Mouse (Mus musculus) heart, embryonic 12.5 days (tissue): Measurements from ENCODE around the gene Rtn1. TPM values are rescaled to one million over a fixed set of nuclear protein-coding genes. Genes with fewer than 3 reads are reported as not detected.

ENCODE experiments used
- ATAC-seq: fragments of 200-750 bp; cut with Nextera tagmentation; 2 replicates; pipeline ENCODE4 v1.8.0; 2017; ENCODE audit warnings: moderate TSS enrichment, moderate library complexity; ENCODE audit not compliant: insufficient number of reproducible peaks, low FRiP score
- H3K27ac ChIP-seq: fragments of 300-500 bp; sonication (generic); 2 replicates; pipeline ENCODE4 v1.5.1; 2016; ENCODE audit warnings: mild to moderate bottlenecking, moderate library complexity; ENCODE audit not compliant: poor library complexity, severe bottlenecking
- H3K27me3 ChIP-seq: fragments of 300-500 bp; sonication (generic); replicated peaks from 2 replicates; pipeline ENCODE4 v1.6.1; 2016; ENCODE audit warnings: mild to moderate bottlenecking, moderate library complexity
- H3K36me3 ChIP-seq: fragments of 300-500 bp; sonication (generic); 2 replicates; pipeline ENCODE4 v1.6.1; 2016; ENCODE audit warnings: mild to moderate bottlenecking, moderate library complexity
- H3K4me1 ChIP-seq: fragments of 300-500 bp; sonication (generic); replicated peaks from 2 replicates; pipeline ENCODE4 v1.6.1; 2016; ENCODE audit warnings: mild to moderate bottlenecking
- H3K4me2 ChIP-seq: fragments of 300-500 bp; sonication (generic); 2 replicates; pipeline ENCODE4 v1.6.1; 2016; ENCODE audit warnings: mild to moderate bottlenecking, moderate library complexity
- H3K4me3 ChIP-seq: fragments of 300-500 bp; sonication (generic); 2 replicates; pipeline ENCODE4 v1.5.1; 2016; ENCODE audit warnings: mild to moderate bottlenecking
- H3K9ac ChIP-seq: fragments of 300-500 bp; sonication (generic); 2 replicates; pipeline ENCODE4 v1.6.1; 2016; ENCODE audit warnings: mild to moderate bottlenecking, moderate library complexity
- H3K9me3 ChIP-seq: fragments of 300-500 bp; sonication (generic); replicated peaks from 2 replicates; pipeline ENCODE4 v1.6.1; 2016; ENCODE audit warnings: mild to moderate bottlenecking, moderate library complexity
- WGBS: fragments of 180-500 bp; shearing (Covaris S2); methylation state at CpG from one replicate; pipeline ENCODE4 v1.1.7; 2016; 5-methylcytosine and 5-hydroxymethylcytosine counted together
- polyA plus RNA-seq: library from polyadenylated mRNA; unstranded; fragments of >200 nt; fragmentation: Nextera tagmentation; extraction: Ambion mirVana; gene quantifications from 2 replicates; pipeline ENCODE4 v1.2.1, GENCODE M21; 2016

Gene Rtn1
- polyA plus RNA-seq, 1 experiment from 2014 or later: 18.4 TPM

DNA sequence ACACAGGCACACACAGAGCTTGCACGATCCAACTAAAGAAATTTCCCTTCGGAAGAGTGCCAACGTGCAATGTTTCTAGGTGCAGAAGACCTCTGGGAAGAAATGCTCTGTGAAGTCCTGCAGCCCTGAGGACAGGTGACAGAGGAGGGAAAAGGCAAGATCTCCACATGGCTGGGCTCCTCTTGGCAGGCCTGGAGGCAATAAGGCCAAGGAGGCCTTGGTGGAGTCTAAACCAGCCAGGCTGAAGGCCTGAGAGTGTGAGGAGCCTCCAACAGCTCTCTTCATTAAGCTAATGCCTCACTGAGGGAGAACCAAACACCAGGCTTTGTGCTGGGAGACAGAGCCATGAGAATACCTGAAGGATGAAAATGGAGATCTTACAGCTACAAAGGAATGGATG, 183.5 kb downstream of the Rtn1 start:
- H3K4me2 ChIP-seq: no peak overlapping the region
- H3K4me3 ChIP-seq: no peak overlapping the region
- no peak overlapping the region for H3K27ac ChIP-seq
- ATAC-seq: no peak
- 90% methylated on average over 3 of the region's 3 CpGs for WGBS
- no peaks in the 10 kb centered on the region for H3K9me3 ChIP-seq
- H3K4me1 ChIP-seq: no peaks in the 10 kb centered on the region
- H3K36me3 ChIP-seq: no peaks in the 10 kb centered on the region
- 0 out of 2 replicates have a peak, but pooled peaks cover 4% of the 10 kb centered on the region for H3K27me3 ChIP-seq
- no peak overlapping the region for H3K9ac ChIP-seq

- no peak overlapping the region for H3K4me2 ChIP-seq
- H3K9ac ChIP-seq: no peak overlapping the region
- no peaks in the 10 kb centered on the region for H3K4me1 ChIP-seq
- H3K9me3 ChIP-seq: no peaks in the 10 kb centered on the region
- H3K27me3 ChIP-seq: 0 out of 2 replicates have a peak, but pooled peaks cover 4% of the 10 kb centered on the region
- no peak overlapping the region for H3K27ac ChIP-seq
- ATAC-seq: no peak
- no peaks in the 10 kb centered on the region for H3K36me3 ChIP-seq
- WGBS: 84% methylated on average over 16 of the region's 16 CpGs
- no peak overlapping the region for H3K4me3 ChIP-seq
Observed at GRCm38 (mm10) chr12:72223557-72224102, 185.2 kb downstream of the Rtn1 start.

- H3K4me2 ChIP-seq: no peak overlapping the region
- no peaks in the 10 kb centered on the region for H3K36me3 ChIP-seq
- no peak overlapping the region for H3K27ac ChIP-seq
- WGBS: 41% methylated on average over 5 of the region's 5 CpGs
- H3K9ac ChIP-seq: no peak overlapping the region
- no peak for ATAC-seq
- H3K27me3 ChIP-seq: no peaks in the 10 kb centered on the region
- no peak overlapping the region for H3K4me3 ChIP-seq
- H3K9me3 ChIP-seq: no peaks in the 10 kb centered on the region
- H3K4me1 ChIP-seq: no peaks in the 10 kb centered on the region
Observed at GRCm38 (mm10) chr12:72213554-72213953, 195.3 kb downstream of the Rtn1 start.

DNA sequence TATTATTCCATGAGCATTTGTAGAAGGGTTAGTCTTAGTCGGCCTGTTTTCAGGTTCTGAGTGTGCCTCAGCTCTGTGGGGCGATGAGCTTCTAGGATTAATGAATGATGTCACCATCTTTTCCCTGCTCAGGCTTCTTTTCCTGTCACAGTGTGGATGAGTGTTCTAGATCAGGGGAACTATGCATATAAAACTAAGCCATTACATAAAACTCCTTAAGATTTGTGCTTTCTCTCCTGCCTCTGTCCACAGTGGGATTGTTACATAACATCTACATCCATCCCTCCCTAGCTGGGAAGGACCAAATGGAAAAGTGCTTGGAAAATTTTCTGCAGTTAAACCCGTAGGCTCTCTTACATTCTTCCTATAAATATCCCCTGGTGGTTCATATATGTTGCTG, 208.0 kb downstream of the Rtn1 start:
- Histone ChIP-seq H3K4me1 (peaks cover 11% of the 10 kb centered on the region), H3K9me3 (no peaks in the 10 kb centered on the region), H3K27me3 (no peaks in the 10 kb centered on the region), H3K4me3 (no peak overlapping the region), H3K36me3 (no peaks in the 10 kb centered on the region), H3K4me2 (no peak overlapping the region), H3K27ac (no peak overlapping the region), H3K9ac (no peak overlapping the region)
- no peak for ATAC-seq
- 79% methylated on average over 3 of the region's 3 CpGs for WGBS

DNA sequence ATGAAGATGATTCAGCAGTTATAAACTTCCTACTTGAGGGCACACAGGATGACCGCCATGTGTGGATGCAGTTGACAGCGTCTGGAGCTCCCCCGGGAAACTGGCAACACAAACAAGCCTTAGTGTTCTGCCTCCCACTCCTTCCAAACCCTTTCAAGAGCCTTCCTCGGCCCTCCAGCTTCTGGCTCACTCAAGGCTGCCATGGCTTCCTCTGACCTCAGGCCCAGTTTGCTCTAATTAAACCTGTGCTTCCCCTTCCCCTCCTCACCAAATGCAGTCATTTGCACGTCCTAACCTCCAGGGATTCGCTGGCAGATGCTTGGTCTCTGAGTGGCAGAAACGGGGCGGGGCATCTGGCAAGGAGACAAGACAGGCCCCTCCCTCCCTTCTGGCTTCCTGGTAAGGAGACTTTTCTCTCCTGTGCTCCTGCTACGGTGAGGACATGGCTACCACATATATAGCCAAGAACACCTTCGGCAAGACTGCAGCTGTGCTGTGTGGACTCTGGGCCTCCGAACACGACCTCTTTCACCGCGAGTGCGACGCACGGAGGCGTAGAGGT, 210.8 kb downstream of the Rtn1 start:
- Histone ChIP-seq H3K9ac (no peak overlapping the region), H3K27ac (no peak overlapping the region), H3K4me1 (peaks cover 11% of the 10 kb centered on the region), H3K4me3 (no peak overlapping the region), H3K9me3 (no peaks in the 10 kb centered on the region), H3K36me3 (no peaks in the 10 kb centered on the region), H3K27me3 (no peaks in the 10 kb centered on the region), H3K4me2 (peak overlapping the region; percentile 24)
- no peak for ATAC-seq
- 52% methylated on average over 18 of the region's 18 CpGs for WGBS

DNA sequence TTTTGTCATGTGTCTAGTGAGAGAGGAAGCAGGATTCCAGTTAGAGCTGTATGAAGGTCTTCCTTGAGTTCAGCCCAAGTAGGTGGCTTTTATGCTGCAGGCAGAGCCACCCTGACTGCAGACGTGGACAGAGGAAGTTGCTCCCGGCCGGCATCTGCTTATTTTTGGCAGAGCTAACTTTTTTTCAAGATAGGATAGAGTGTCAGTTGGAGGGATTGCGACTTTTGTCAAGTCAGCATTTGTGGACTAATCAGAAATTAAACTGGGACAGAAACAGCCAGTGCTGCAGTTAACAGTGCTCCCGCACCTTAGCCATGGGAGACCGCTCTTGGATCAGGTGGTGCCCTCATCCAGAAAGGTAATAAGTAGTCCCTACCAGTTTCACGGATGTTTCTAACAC, 211.4 kb downstream of the Rtn1 start:
- Histone ChIP-seq H3K36me3 (no peaks in the 10 kb centered on the region), H3K4me3 (no peak overlapping the region), H3K9ac (no peak overlapping the region), H3K4me2 (no peak overlapping the region), H3K27me3 (no peaks in the 10 kb centered on the region), H3K9me3 (no peaks in the 10 kb centered on the region), H3K4me1 (peaks cover 11% of the 10 kb centered on the region), H3K27ac (no peak overlapping the region)
- WGBS: 48% methylated on average over 7 of the region's 7 CpGs
- ATAC-seq: no peak

- Histone ChIP-seq H3K9ac (no peak within 1 kb of the TSS), H3K27me3 (no peaks in the 10 kb centered on the region), H3K9me3 (no peaks in the 10 kb centered on the region), H3K27ac (no peak within 1 kb of the TSS), H3K4me3 (no peak within 1 kb of the TSS), H3K4me2 (no peak within 1 kb of the TSS), H3K4me1 (no peaks in the 10 kb centered on the region), H3K36me3 (no peaks in the 10 kb centered on the region)
- ATAC-seq: no peak
- WGBS: 55% methylated on average over 12 of the region's 12 CpGs
Observed at GRCm38 (mm10) chr12:72184929-72185328, 223.9 kb downstream of the Rtn1 start, which contains the start of gene Ccdc175. Gene Ccdc175, minus strand, starts transcription at chr12:72185029.

- no peaks in the 10 kb centered on the region for H3K4me1 ChIP-seq
- no peak overlapping the region for H3K4me3 ChIP-seq
- no peak for ATAC-seq
- no peak overlapping the region for H3K9ac ChIP-seq
- H3K4me2 ChIP-seq: no peak overlapping the region
- 70% methylated on average over 4 of the region's 4 CpGs for WGBS
- H3K27ac ChIP-seq: no peak overlapping the region
- H3K9me3 ChIP-seq: no peaks in the 10 kb centered on the region
- H3K27me3 ChIP-seq: no peaks in the 10 kb centered on the region
- H3K36me3 ChIP-seq: no peaks in the 10 kb centered on the region
Observed at GRCm38 (mm10) chr12:72179561-72179960, 229.3 kb downstream of the Rtn1 start.

GRCm38 (mm10) chr12:72178322-72178721, 230.5 kb downstream of the Rtn1 start:
- H3K4me1 ChIP-seq: no peaks in the 10 kb centered on the region
- H3K4me2 ChIP-seq: no peak overlapping the region
- no peaks in the 10 kb centered on the region for H3K36me3 ChIP-seq
- no peaks in the 10 kb centered on the region for H3K9me3 ChIP-seq
- H3K9ac ChIP-seq: no peak overlapping the region
- H3K4me3 ChIP-seq: no peak overlapping the region
- WGBS: 75% methylated on average over 3 of the region's 3 CpGs
- no peak overlapping the region for H3K27ac ChIP-seq
- no peaks in the 10 kb centered on the region for H3K27me3 ChIP-seq
- ATAC-seq: no peak

Other genes starting within 250 kb of the Rtn1 start
- not detected in 2 replicates for gene Ccdc175, start 224.0 kb downstream of the Rtn1 start, polyA plus RNA-seq
- 1.6 and 1.8 TPM in 2 replicates for gene Lrrc9, start 32.8 kb upstream of the Rtn1 start, polyA plus RNA-seq
- 8.5 and 8.7 TPM in 2 replicates for gene Pcnx4, start 127.3 kb upstream of the Rtn1 start, polyA plus RNA-seq
- not detected in 2 replicates for gene Gm4756, start 240.6 kb upstream of the Rtn1 start, polyA plus RNA-seq